Mouse (Mus musculus): ENCODE measurements around the gene Lactb. TPM values are rescaled to one million over a fixed set of nuclear protein-coding genes. Genes with fewer than 3 reads are reported as not detected.

The Lactb gene
- total RNA-seq, 2 experiments from 2014 or later, result 18.8 to 21.7 TPM

GRCm38 (mm10) chr9:66907126-66907525, 68.2 kb downstream of the Lactb start:
- Histone ChIP-seq H3K27ac (no peak overlapping the region), H3K4me3 (no peak overlapping the region)
- TF ChIP-seq CTCF (IDR thresholded peaks at IDR 0.05), result no peak
- intact Hi-C loops (cut with DNase I), result no loop called here
- no peak for DNase-seq (ENCODE audit: extremely low spot score in 1 of 2, low spot score in 2 of 2)

GRCm38 (mm10) chr9:66905990-66906389, 69.3 kb downstream of the Lactb start:
- no peak for DNase-seq (ENCODE audit: extremely low spot score in 1 of 2, low spot score in 2 of 2)
- intact Hi-C loops (cut with DNase I), result no loop called here
- Histone ChIP-seq H3K27ac (no peak overlapping the region), H3K4me3 (no peak overlapping the region)
- TF ChIP-seq CTCF (IDR thresholded peaks at IDR 0.05), result no peak

Other genes starting within 250 kb of the Lactb start
- 10 to 100 TPM; 17.0 to 22.3 TPM for gene Aph1b, start 180.0 kb downstream of the Lactb start, total RNA-seq (2021)
- gene Gm10647, start 178.4 kb downstream of the Lactb start, total RNA-seq (2021), result under 1 TPM; 0.23 to 0.44 TPM
- gene Aph1c, start 140.8 kb downstream of the Lactb start, total RNA-seq (2021), result 1 to 10 TPM; 5.8 TPM
- 10 to 100 TPM; 30.7 to 32.1 TPM for gene Rab8b, start 55.8 kb downstream of the Lactb start, total RNA-seq (2021)
- 10 to 100 TPM; 34.2 to 39.5 TPM for gene Rps27l, start 29.4 kb downstream of the Lactb start, total RNA-seq (2021)
- 100 to 1,000 TPM; 223 to 236 TPM for gene Tpm1, start 73.9 kb upstream of the Lactb start, total RNA-seq (2021)

Data from left cerebral cortex, adult 2 months (tissue).